Mouse (Mus musculus): ENCODE measurements around the gene Slc22a5.

Slc22a5 gene

GRCm38 (mm10) chr11:53839663-53840642 lies 51.5 kb downstream of the Slc22a5 start:
- DNase-seq (ENCODE audit: low spot score) = peak; percentile 44

- no peak for DNase-seq (ENCODE audit: low spot score)
Measured at GRCm38 (mm10) chr11:53839147-53839546, 52.3 kb downstream of the Slc22a5 start.

- no peak for DNase-seq (ENCODE audit: low spot score)
Measured at GRCm38 (mm10) chr11:53837731-53838130, 53.7 kb downstream of the Slc22a5 start.

- no peak for DNase-seq (ENCODE audit: low spot score)
Measured at GRCm38 (mm10) chr11:53835379-53836010, 56.0 kb downstream of the Slc22a5 start.

GRCm38 (mm10) chr11:53825409-53825808 lies 66.1 kb downstream of the Slc22a5 start:
- no peak for DNase-seq (ENCODE audit: low spot score)

GRCm38 (mm10) chr11:53821945-53822338 lies 69.5 kb downstream of the Slc22a5 start:
- DNase-seq (ENCODE audit: low spot score) = peak; percentile 27

GRCm38 (mm10) chr11:53821230-53821944 lies 70.1 kb downstream of the Slc22a5 start:
- DNase-seq (ENCODE audit: low spot score) = no peak

GRCm38 (mm10) chr11:53820516-53821170 lies 70.8 kb downstream of the Slc22a5 start:
- DNase-seq (ENCODE audit: low spot score) = no peak

GRCm38 (mm10) chr11:53819511-53819910 lies 71.9 kb downstream of the Slc22a5 start:
- no peak for DNase-seq (ENCODE audit: low spot score)

GRCm38 (mm10) chr11:53818794-53819193 lies 72.7 kb downstream of the Slc22a5 start:
- no peak for DNase-seq (ENCODE audit: low spot score)

- no peak for DNase-seq (ENCODE audit: low spot score)
Measured at GRCm38 (mm10) chr11:53816841-53817375, 74.6 kb downstream of the Slc22a5 start.

- DNase-seq (ENCODE audit: low spot score) = no peak
Measured at GRCm38 (mm10) chr11:53814810-53815209, 76.7 kb downstream of the Slc22a5 start.

Measured in yolk sac, embryonic 10.5 days (tissue).